Mouse (Mus musculus) kidney, adult 2 months (tissue): ENCODE results near the gene Psmg1. TPM values are rescaled to one million over a fixed set of nuclear protein-coding genes. Genes with fewer than 3 reads are reported as not detected.
A peak's percentile ranks its signal among the peaks of the same experiment; 100 is the strongest.
"Not testable (repeated sequence)": the region's sequence is repeated elsewhere in the genome, so short reads cannot be mapped to it uniquely, and the experiment has no call there.

Source experiments
- DNase-seq: peaks from one replicate; pipeline ENCODE4 v3.0.0; 2021
- H3K27ac ChIP-seq: fragments of 200-500 bp; 2 replicates; pipeline ENCODE4 v1.5.1; 2012; ENCODE audit warnings: low read depth, low read length, control low read depth, inconsistent platforms; ENCODE audit not compliant: insufficient read depth
- H3K27me3 ChIP-seq: fragments of 200-500 bp; replicated peaks from 2 replicates; pipeline ENCODE4 v1.6.1; 2012; ENCODE audit warnings: mild to moderate bottlenecking, moderate library complexity, low read length, inconsistent platforms; ENCODE audit not compliant: control insufficient read depth, insufficient read depth
- H3K36me3 ChIP-seq: fragments of 200-500 bp; 2 replicates; pipeline ENCODE4 v1.6.1; 2012; ENCODE audit warnings: mild to moderate bottlenecking, moderate library complexity, low read length, inconsistent platforms; ENCODE audit not compliant: control insufficient read depth, insufficient read depth
- H3K4me1 ChIP-seq: fragments of 200-500 bp; 2 replicates; pipeline ENCODE4 v1.6.1; 2011; ENCODE audit warnings: low read length; ENCODE audit not compliant: control insufficient read depth, insufficient read depth
- H3K4me3 ChIP-seq: fragments of 200-500 bp; 2 replicates; pipeline ENCODE4 v1.5.1; 2011; ENCODE audit warnings: mild to moderate bottlenecking, low read depth, low read length, control low read depth; ENCODE audit not compliant: insufficient read depth
- CTCF ChIP-seq: fragments of 200-500 bp; conservative IDR thresholded peaks from 2 replicates; pipeline ENCODE4 v1.5.1; 2011; ENCODE audit warnings: low read depth, mild to moderate bottlenecking, control low read depth, low read length, moderate library complexity, mixed read lengths; ENCODE audit not compliant: insufficient read depth, insufficient read length
- POLR2A ChIP-seq: fragments of 200-500 bp; IDR thresholded peaks from one replicate; pipeline ENCODE4 v1.6.1; 2011; ENCODE audit warnings: low read depth, low read length, control low read depth
- WGBS: fragments of 180-500 bp; shearing (Covaris S2); methylation state at CpG from one replicate; pipeline ENCODE4 v1.1.7; 2018; 5-methylcytosine and 5-hydroxymethylcytosine counted together
- polyA plus RNA-seq: library from polyadenylated mRNA; depleted of rRNA; stranded (reverse); fragments of >200 nt; gene quantifications from 2 replicates; pipeline ENCODE4 v1.2.3, GENCODE M21; 2012

The Psmg1 gene
- polyA plus RNA-seq, 1 experiment: 35.6 TPM

GRCm38 (mm10) chr16:95984911-95985310, 5.8 kb downstream of the Psmg1 start:
- Histone ChIP-seq H3K27ac (no peak overlapping the region), H3K36me3 (no peaks in the 10 kb centered on the region; the same call in none of the 2 replicates), H3K4me3 (no peak overlapping the region), H3K4me1 (no peaks in the 10 kb centered on the region; the same call in 1 of the 2 replicates), H3K27me3 (no peaks in the 10 kb centered on the region)
- WGBS: 78% methylated on average over 5 of the region's 5 CpGs
- no peak for DNase-seq
- TF ChIP-seq CTCF (no peak), POLR2A (no peak)

DNA sequence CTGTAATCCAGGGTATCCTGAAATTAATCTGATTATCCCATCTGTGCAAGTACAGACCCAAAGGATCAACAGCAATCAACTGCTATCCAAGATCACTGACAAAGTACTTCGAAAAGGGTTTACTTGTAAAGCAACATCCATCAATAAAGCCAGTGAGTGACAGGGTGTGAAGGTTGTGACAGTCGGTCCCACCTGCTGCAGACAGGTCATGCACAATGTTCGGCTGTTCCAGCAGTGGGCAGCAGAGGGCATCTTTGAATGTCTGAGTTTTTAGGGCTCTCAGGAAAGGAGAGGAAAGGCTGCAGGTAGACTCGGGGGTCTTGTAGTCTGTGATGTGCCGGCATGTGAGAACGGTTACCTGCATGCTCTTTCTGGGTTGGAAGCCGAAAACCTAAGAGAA, 7.2 kb downstream of the Psmg1 start:
- no peaks in the 10 kb centered on the region for H3K27me3 ChIP-seq
- 65% methylated on average over 7 of the region's 7 CpGs for WGBS
- no peak overlapping the region for H3K4me3 ChIP-seq
- TF ChIP-seq POLR2A (no peak), CTCF (peak; percentile 57)
- no peak for DNase-seq
- no peaks in the 10 kb centered on the region for H3K4me1 ChIP-seq
- H3K27ac ChIP-seq: no peak overlapping the region
- no peaks in the 10 kb centered on the region; the same call in none of the 2 replicates for H3K36me3 ChIP-seq

DNA sequence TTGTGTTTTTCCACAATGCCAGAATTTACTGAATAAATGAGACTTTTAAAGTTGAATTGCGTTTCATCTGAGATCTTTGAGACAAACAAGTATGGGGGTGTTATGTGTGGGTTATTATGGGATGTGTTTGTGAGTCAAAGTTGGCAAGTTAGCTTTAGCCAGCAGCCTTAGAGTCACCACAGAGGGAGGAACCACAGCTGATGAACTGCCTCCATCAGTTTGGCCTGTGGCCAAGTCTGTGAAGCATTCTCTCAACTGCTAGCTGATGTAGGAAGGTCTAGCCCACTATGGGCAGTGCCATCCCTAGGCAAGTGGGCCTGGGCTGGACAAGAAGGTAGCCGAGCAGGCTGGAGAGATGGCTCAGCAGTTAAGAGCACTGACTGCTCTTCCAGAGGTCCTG, 19.9 kb downstream of the Psmg1 start:
- H3K4me3 ChIP-seq: no peak overlapping the region
- TF ChIP-seq POLR2A (no peak), CTCF (no peak)
- no peak overlapping the region for H3K27ac ChIP-seq
- 77% methylated on average over 2 of the region's 2 CpGs for WGBS
- DNase-seq: no peak
- no peaks in the 10 kb centered on the region for H3K4me1 ChIP-seq
- H3K36me3 ChIP-seq: no peaks in the 10 kb centered on the region
- no peaks in the 10 kb centered on the region for H3K27me3 ChIP-seq

DNA sequence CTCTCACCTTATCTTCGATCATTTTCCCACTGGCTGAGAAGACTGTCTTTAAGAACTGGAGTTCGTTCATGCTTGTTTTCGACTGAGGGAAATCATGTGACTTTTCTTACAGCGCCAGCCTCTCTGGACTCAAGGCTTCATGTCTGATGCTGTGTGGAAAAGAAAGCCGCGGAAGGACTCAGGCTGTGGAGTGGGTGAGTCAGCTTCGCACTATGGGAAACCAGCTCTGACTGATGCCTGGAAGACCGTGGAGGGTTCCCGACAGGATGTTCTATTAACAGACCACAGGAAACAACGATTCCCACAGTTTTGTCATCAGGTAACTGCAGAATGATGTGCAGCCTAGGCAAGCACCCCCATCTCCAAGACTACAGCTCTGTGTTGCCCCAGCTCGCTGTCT, 23.3 kb downstream of the Psmg1 start:
- no peak for DNase-seq
- Histone ChIP-seq H3K36me3 (no peaks in the 10 kb centered on the region), H3K27me3 (no peaks in the 10 kb centered on the region), H3K27ac (no peak overlapping the region), H3K4me3 (no peak overlapping the region), H3K4me1 (no peaks in the 10 kb centered on the region)
- WGBS: 69% methylated on average over 11 of the region's 11 CpGs
- TF ChIP-seq CTCF: no peak
- TF ChIP-seq POLR2A: no peak

GRCm38 (mm10) chr16:95964427-95965023, 26.2 kb downstream of the Psmg1 start:
- DNase-seq: peak; percentile 27
- H3K36me3 ChIP-seq: no peaks in the 10 kb centered on the region

DNA sequence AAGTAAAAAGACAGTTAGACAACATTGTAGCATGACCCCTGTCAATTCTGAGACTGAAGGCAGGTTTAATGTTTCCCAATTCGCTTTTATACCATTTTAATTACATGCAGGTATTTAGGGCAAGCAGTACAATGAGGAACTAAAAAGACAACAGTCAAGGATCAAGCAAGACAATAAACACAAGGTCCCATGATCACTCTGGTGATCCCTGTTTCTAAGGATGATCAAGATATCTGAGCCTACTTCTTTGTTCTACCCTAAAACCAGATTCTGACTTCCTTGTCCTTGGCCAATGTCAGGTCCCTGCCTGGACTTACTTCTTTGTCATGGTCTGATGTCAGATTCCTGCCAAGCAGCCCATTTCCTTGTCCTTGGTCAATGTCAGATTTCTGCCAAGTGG, 29.3 kb downstream of the Psmg1 start:
- H3K27me3 ChIP-seq, H3K36me3 ChIP-seq, H3K4me1 ChIP-seq, H3K27ac ChIP-seq, DNase-seq, H3K4me3 ChIP-seq: not testable (repeated sequence)
- 63% methylated on average over 1 of the region's 1 CpGs for WGBS

More at GRCm38 (mm10) chr16:95964427-95965023, 26.2 kb downstream of the Psmg1 start:
- no peak overlapping the region for H3K27ac ChIP-seq
- H3K27me3 ChIP-seq: no peaks in the 10 kb centered on the region
- H3K4me3 ChIP-seq: no peak overlapping the region
- 31% methylated on average over 11 of the region's 11 CpGs for WGBS
- no peaks in the 10 kb centered on the region for H3K4me1 ChIP-seq
- TF ChIP-seq POLR2A: no peak
- peak; percentile 51 for TF ChIP-seq CTCF

GRCm38 (mm10) chr16:95960689-95961088, 30.1 kb downstream of the Psmg1 start:
- H3K36me3 ChIP-seq, H3K4me1 ChIP-seq, H3K27ac ChIP-seq, DNase-seq, H3K4me3 ChIP-seq, H3K27me3 ChIP-seq: not testable (repeated sequence)
- WGBS: 93% methylated on average over 2 of the region's 2 CpGs

DNA sequence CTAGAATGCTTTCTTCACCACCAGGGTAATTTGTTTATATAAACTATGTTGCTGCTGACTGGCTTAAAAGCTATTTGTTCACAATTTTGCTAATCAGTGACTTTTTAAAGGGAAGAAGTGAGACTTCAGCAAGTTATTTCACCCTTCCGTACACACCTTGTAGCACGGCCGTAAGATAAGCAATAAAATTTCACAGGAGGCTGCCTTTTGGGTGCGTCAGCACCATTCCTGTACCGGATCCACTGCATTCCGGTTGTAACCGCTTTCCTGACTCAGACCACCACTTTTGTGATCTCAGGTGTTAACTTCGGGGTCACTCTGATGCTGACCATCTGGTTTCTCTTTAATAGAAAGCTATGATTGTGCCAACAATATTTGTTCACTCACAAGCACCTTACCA, 32.7 kb downstream of the Psmg1 start:
- 33% methylated on average over 8 of the region's 8 CpGs for WGBS
- no peak overlapping the region for H3K4me3 ChIP-seq
- DNase-seq: peak; percentile 24

More for the DNA sequence above, 32.7 kb downstream of the Psmg1 start:
- H3K36me3 ChIP-seq: no peaks in the 10 kb centered on the region
- no peak overlapping the region for H3K27ac ChIP-seq
- H3K4me1 ChIP-seq: no peaks in the 10 kb centered on the region
- TF ChIP-seq POLR2A (no peak), CTCF (no peak)
- no peaks in the 10 kb centered on the region for H3K27me3 ChIP-seq
